Mouse (Mus musculus) neutrophil, adult 83 days (primary cell): Measurements from ENCODE around the gene Rerg. TPM values are rescaled to one million over a fixed set of nuclear protein-coding genes. Genes with fewer than 3 reads are reported as not detected.

Source experiments
- total RNA-seq, 2 experiments: library from RNA; stranded (reverse); gene quantifications; one replicate each; pipeline ENCODE4 v1.2.4; 2023

Rerg gene
- total RNA-seq = under 1 TPM; 0.20 to 0.26 TPM

DNA sequence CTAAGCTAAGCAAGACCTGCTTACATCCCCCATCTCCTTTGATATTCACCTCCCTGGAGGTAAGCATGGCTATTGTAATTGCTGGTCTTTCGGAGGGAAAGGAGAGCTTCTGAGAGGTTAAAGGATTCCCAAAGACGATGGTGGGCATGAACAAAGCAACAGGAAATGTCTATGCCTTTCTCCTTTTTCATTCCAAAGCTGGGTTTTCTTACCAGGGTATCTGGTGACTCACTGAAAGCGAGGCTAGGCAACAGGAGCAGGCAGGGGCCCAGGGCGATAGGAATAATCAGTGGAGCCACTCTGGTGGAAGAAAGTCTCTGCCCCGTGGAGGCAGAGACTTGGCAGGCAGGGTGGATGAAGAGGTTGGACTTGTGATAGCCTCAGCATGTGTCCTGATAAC, at the start of gene Rerg:
TSS of gene Rerg (minus strand) at position 272 of the 400 bp plus-strand sequence.

Other genes starting within 250 kb of the Rerg start
- 1 to 10 TPM; 4.1 to 6.2 TPM for gene Erp27, start 248.3 kb downstream of the Rerg start, total RNA-seq
- gene Pde6h, start 246.7 kb downstream of the Rerg start, total RNA-seq = under 1 TPM in 1 of 2 experiments, not detected in 1; 0.07 TPM
- gene Arhgdib, start 228.6 kb downstream of the Rerg start, total RNA-seq = 1,000 to 10,000 TPM; 2,126 to 2,140 TPM
- gene Ptpro, start 81.8 kb upstream of the Rerg start, total RNA-seq = 100 to 1,000 TPM in 1 of 2 experiments, 10 to 100 TPM in 1; 97.9 to 109 TPM